Mouse (Mus musculus) E14TG2a.4 (cell line): ENCODE data around the gene Alms1.

ENCODE experiments used
- CTCF ChIP-seq: conservative IDR thresholded peaks from 2 replicates; pipeline ENCODE4 v1.5.1; 2014; ENCODE audit warnings: low read length
- NANOG ChIP-seq: IDR thresholded peaks from 2 replicates; pipeline ENCODE4 v1.6.1; 2014; ENCODE audit warnings: borderline replicate concordance, low read length, mixed read lengths
- POU5F1 ChIP-seq: IDR thresholded peaks from 2 replicates; pipeline ENCODE4 v1.6.1; 2014; ENCODE audit warnings: low read length, borderline replicate concordance

GRCm38 (mm10) chr6:85590116-85590515 is 2.8 kb downstream of the Alms1 start:
- no peak for TF ChIP-seq NANOG
- TF ChIP-seq CTCF, result no peak
- no peak for TF ChIP-seq POU5F1
